Mouse (Mus musculus): Measurements from ENCODE around the gene Dnajc3. TPM values are rescaled to one million over a fixed set of nuclear protein-coding genes. Genes with fewer than 3 reads are reported as not detected.

Dnajc3 gene
- total RNA-seq, 1 experiment from 2014 or later = 77.7 TPM

- ATAC-seq (replicated peaks in 1 of 2; ENCODE audit: insufficient read depth in 1 of 2, low FRiP score in 2 of 2, low TSS enrichment in 1 of 2, low read depth in 1 of 2, poor library complexity in 2 of 2, severe bottlenecking in 2 of 2) = no peak
These were observed 29.9 kb downstream of the Dnajc3 start for GRCm38 (mm10) chr14:118967646-118968045.

- no peak for ATAC-seq (replicated peaks in 1 of 2; ENCODE audit: insufficient read depth in 1 of 2, low FRiP score in 2 of 2, low TSS enrichment in 1 of 2, low read depth in 1 of 2, poor library complexity in 2 of 2, severe bottlenecking in 2 of 2)
These were observed 34.5 kb downstream of the Dnajc3 start for GRCm38 (mm10) chr14:118972268-118972667.

GRCm38 (mm10) chr14:118977136-118977816, 39.5 kb downstream of the Dnajc3 start:
- ATAC-seq (replicated peaks in 1 of 2; ENCODE audit: insufficient read depth in 1 of 2, low FRiP score in 2 of 2, low TSS enrichment in 1 of 2, low read depth in 1 of 2, poor library complexity in 2 of 2, severe bottlenecking in 2 of 2) = no peak

GRCm38 (mm10) chr14:118979571-118980325, 42.0 kb downstream of the Dnajc3 start:
- no peak for ATAC-seq (replicated peaks in 1 of 2; ENCODE audit: insufficient read depth in 1 of 2, low FRiP score in 2 of 2, low TSS enrichment in 1 of 2, low read depth in 1 of 2, poor library complexity in 2 of 2, severe bottlenecking in 2 of 2)

GRCm38 (mm10) chr14:118980358-118980757, 42.6 kb downstream of the Dnajc3 start:
- ATAC-seq (replicated peaks in 1 of 2; ENCODE audit: insufficient read depth in 1 of 2, low FRiP score in 2 of 2, low TSS enrichment in 1 of 2, low read depth in 1 of 2, poor library complexity in 2 of 2, severe bottlenecking in 2 of 2) = no peak

GRCm38 (mm10) chr14:118980890-118981289, 43.1 kb downstream of the Dnajc3 start:
- no peak for ATAC-seq (replicated peaks in 1 of 2; ENCODE audit: insufficient read depth in 1 of 2, low FRiP score in 2 of 2, low TSS enrichment in 1 of 2, low read depth in 1 of 2, poor library complexity in 2 of 2, severe bottlenecking in 2 of 2)

GRCm38 (mm10) chr14:118981711-118982428, 44.1 kb downstream of the Dnajc3 start:
- peak; percentile 26 to 40 for ATAC-seq (replicated peaks in 1 of 2; ENCODE audit: insufficient read depth in 1 of 2, low FRiP score in 2 of 2, low TSS enrichment in 1 of 2, low read depth in 1 of 2, poor library complexity in 2 of 2, severe bottlenecking in 2 of 2)

- peak; percentile 80 to 89 for ATAC-seq (replicated peaks in 1 of 2; ENCODE audit: insufficient read depth in 1 of 2, low FRiP score in 2 of 2, low TSS enrichment in 1 of 2, low read depth in 1 of 2, poor library complexity in 2 of 2, severe bottlenecking in 2 of 2)
These were observed 44.8 kb downstream of the Dnajc3 start for GRCm38 (mm10) chr14:118982429-118983045.

GRCm38 (mm10) chr14:118983396-118983795, 45.6 kb downstream of the Dnajc3 start:
- no peak for ATAC-seq (replicated peaks in 1 of 2; ENCODE audit: insufficient read depth in 1 of 2, low FRiP score in 2 of 2, low TSS enrichment in 1 of 2, low read depth in 1 of 2, poor library complexity in 2 of 2, severe bottlenecking in 2 of 2)

GRCm38 (mm10) chr14:118984161-118984560, 46.4 kb downstream of the Dnajc3 start:
- ATAC-seq (replicated peaks in 1 of 2; ENCODE audit: insufficient read depth in 1 of 2, low FRiP score in 2 of 2, low TSS enrichment in 1 of 2, low read depth in 1 of 2, poor library complexity in 2 of 2, severe bottlenecking in 2 of 2) = no peak

GRCm38 (mm10) chr14:118986653-118987522, 49.1 kb downstream of the Dnajc3 start:
- peak; percentile 39 to 58; a peak in 2 of 4 replicates for ATAC-seq (replicated peaks in 1 of 2; ENCODE audit: insufficient read depth in 1 of 2, low FRiP score in 2 of 2, low TSS enrichment in 1 of 2, low read depth in 1 of 2, poor library complexity in 2 of 2, severe bottlenecking in 2 of 2)

GRCm38 (mm10) chr14:118987523-118988496, 50.0 kb downstream of the Dnajc3 start:
- peak; percentile 75 to 79 for ATAC-seq (replicated peaks in 1 of 2; ENCODE audit: insufficient read depth in 1 of 2, low FRiP score in 2 of 2, low TSS enrichment in 1 of 2, low read depth in 1 of 2, poor library complexity in 2 of 2, severe bottlenecking in 2 of 2)

GRCm38 (mm10) chr14:118995226-118995925, 57.6 kb downstream of the Dnajc3 start:
- ATAC-seq (replicated peaks in 1 of 2; ENCODE audit: insufficient read depth in 1 of 2, low FRiP score in 2 of 2, low TSS enrichment in 1 of 2, low read depth in 1 of 2, poor library complexity in 2 of 2, severe bottlenecking in 2 of 2) = no peak

GRCm38 (mm10) chr14:119003320-119003719, 65.5 kb downstream of the Dnajc3 start:
- ATAC-seq (replicated peaks in 1 of 2; ENCODE audit: insufficient read depth in 1 of 2, low FRiP score in 2 of 2, low TSS enrichment in 1 of 2, low read depth in 1 of 2, poor library complexity in 2 of 2, severe bottlenecking in 2 of 2) = no peak

- no peak for ATAC-seq (replicated peaks in 1 of 2; ENCODE audit: insufficient read depth in 1 of 2, low FRiP score in 2 of 2, low TSS enrichment in 1 of 2, low read depth in 1 of 2, poor library complexity in 2 of 2, severe bottlenecking in 2 of 2)
These were observed 68.1 kb downstream of the Dnajc3 start for GRCm38 (mm10) chr14:119005834-119006233.
